Mouse (Mus musculus) ES-Bruce4 (cell line): Measurements from ENCODE around the gene Pdcd2l. TPM values are rescaled to one million over a fixed set of nuclear protein-coding genes. Genes with fewer than 3 reads are reported as not detected.

Experiments used
- H3K27ac ChIP-seq: 2 replicates; pipeline ENCODE4 v1.5.1; 2012; ENCODE audit warnings: low read length, inconsistent platforms; ENCODE audit not compliant: insufficient read depth
- H3K27me3 ChIP-seq: 2 replicates; pipeline ENCODE4 v1.6.1; 2012; ENCODE audit warnings: mild to moderate bottlenecking, low read length, inconsistent platforms; ENCODE audit not compliant: control insufficient read depth, poor library complexity, insufficient read depth, severe bottlenecking
- H3K36me3 ChIP-seq: 2 replicates; pipeline ENCODE4 v1.6.1; 2012; ENCODE audit warnings: inconsistent platforms, mild to moderate bottlenecking, low read length, moderate library complexity; ENCODE audit not compliant: control insufficient read depth, poor library complexity, insufficient read depth, severe bottlenecking
- H3K4me1 ChIP-seq: one replicate; pipeline ENCODE4 v1.8.1; 2011; ENCODE audit warnings: low read length; ENCODE audit not compliant: control insufficient read depth, insufficient read depth
- H3K4me3 ChIP-seq: 2 replicates; pipeline ENCODE4 v1.5.1; 2011; ENCODE audit warnings: low read depth, mild to moderate bottlenecking, low read length
- H3K9ac ChIP-seq: 2 replicates; pipeline ENCODE4 v1.6.1; 2012; ENCODE audit warnings: low read depth, mild to moderate bottlenecking, inconsistent platforms; ENCODE audit not compliant: poor library complexity, severe bottlenecking
- H3K9me3 ChIP-seq: replicated peaks from 2 replicates; pipeline ENCODE4 v1.6.1; 2012; ENCODE audit warnings: mild to moderate bottlenecking, low read length, inconsistent platforms; ENCODE audit not compliant: control insufficient read depth, poor library complexity, insufficient read depth, severe bottlenecking
- CTCF ChIP-seq: IDR thresholded peaks from one replicate; pipeline ENCODE4 v1.8.1; 2011; ENCODE audit warnings: low read depth, low read length
- EP300 ChIP-seq: IDR thresholded peaks from 2 replicates; pipeline ENCODE4 v1.6.1; 2011; ENCODE audit warnings: low read depth, low read length; ENCODE audit not compliant: insufficient read depth
- POLR2A ChIP-seq: IDR thresholded peaks from one replicate; pipeline ENCODE4 v1.8.1; 2011; ENCODE audit warnings: low read length; ENCODE audit not compliant: insufficient read depth
- polyA plus RNA-seq: library from polyadenylated mRNA; stranded (reverse); fragments of >200 nt; gene quantifications from 2 replicates; pipeline ENCODE4 v1.2.4, GENCODE M21; 2011; ENCODE audit warnings: low read depth; ENCODE audit not compliant: missing spikeins, insufficient read depth, insufficient read length

Gene Pdcd2l
- polyA plus RNA-seq, 1 experiment, result 37.5 TPM

- Histone ChIP-seq H3K9ac (peak overlapping the region; percentile 37; the same call in 1 of the 2 replicates), H3K9me3 (no peaks in the 10 kb centered on the region), H3K4me1 (no peaks in the 10 kb centered on the region), H3K27me3 (no peaks in the 10 kb centered on the region), H3K4me3 (peak overlapping the region; percentile 40; the same call in 1 of the 2 replicates), H3K36me3 (peaks cover 32% of the 10 kb centered on the region), H3K27ac (peak overlapping the region; percentile 7; the same call in 1 of the 2 replicates)
- TF ChIP-seq POLR2A (no peak), CTCF (peak; percentile 86), EP300 (0 out of 2 replicates have a peak, but pooled peaks have one; percentile 29)
Measured at GRCm38 (mm10) chr7:34166850-34167249, 29.6 kb downstream of the Pdcd2l start.

DNA sequence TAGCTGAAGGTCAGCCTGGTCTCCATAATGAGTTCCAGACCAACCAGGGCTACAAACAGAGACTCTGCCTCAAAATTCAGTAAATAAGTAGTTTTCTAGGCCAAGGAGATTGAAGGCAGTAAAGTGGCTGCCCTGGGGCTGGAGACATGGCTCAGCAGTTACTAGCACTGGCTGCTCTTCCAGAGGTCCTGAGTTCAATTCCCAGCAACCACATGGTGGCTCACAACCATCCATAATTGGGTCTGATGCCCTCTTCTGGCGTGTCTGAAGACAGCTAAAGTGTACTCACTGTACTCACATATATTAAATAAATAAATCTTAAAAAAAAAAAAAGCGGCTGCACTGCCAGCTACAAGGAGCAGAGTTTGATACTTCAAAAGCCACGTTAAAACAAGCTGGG lies 30.5 kb downstream of the Pdcd2l start:
- no peak for TF ChIP-seq EP300
- TF ChIP-seq CTCF, result peak; percentile 15
- H3K27me3 ChIP-seq, result no peaks in the 10 kb centered on the region
- H3K4me1 ChIP-seq, result no peaks in the 10 kb centered on the region
- peak overlapping the region; percentile 37 for H3K9ac ChIP-seq
- H3K27ac ChIP-seq, result peak overlapping the region; percentile 7
- H3K9me3 ChIP-seq, result no peaks in the 10 kb centered on the region
- H3K36me3 ChIP-seq, result peaks cover 41% of the 10 kb centered on the region
- peak overlapping the region; percentile 40 for H3K4me3 ChIP-seq

- 0 out of 2 replicates have a peak overlapping the region, but pooled peaks have one; percentile 30 for H3K27ac ChIP-seq
- TF ChIP-seq CTCF (no peak), POLR2A (no peak), EP300 (no peak)
- no peaks in the 10 kb centered on the region for H3K27me3 ChIP-seq
- no peaks in the 10 kb centered on the region for H3K9me3 ChIP-seq
- H3K9ac ChIP-seq, result no peak overlapping the region
- no peaks in the 10 kb centered on the region for H3K4me1 ChIP-seq
- H3K4me3 ChIP-seq, result no peak overlapping the region
- peaks cover 52% of the 10 kb centered on the region for H3K36me3 ChIP-seq
Measured at GRCm38 (mm10) chr7:34164671-34165070, 31.8 kb downstream of the Pdcd2l start.

- no peak for TF ChIP-seq CTCF
- no peak for TF ChIP-seq EP300
- no peak for TF ChIP-seq POLR2A
- Histone ChIP-seq H3K36me3 (peaks cover 93% of the 10 kb centered on the region), H3K9ac (no peak overlapping the region), H3K4me3 (no peak overlapping the region), H3K27ac (0 out of 2 replicates have a peak overlapping the region, but pooled peaks have one; percentile 48), H3K4me1 (no peaks in the 10 kb centered on the region), H3K27me3 (no peaks in the 10 kb centered on the region), H3K9me3 (no peaks in the 10 kb centered on the region)
Measured at GRCm38 (mm10) chr7:34159167-34159566, 37.3 kb downstream of the Pdcd2l start.

GRCm38 (mm10) chr7:34157994-34158393 lies 38.5 kb downstream of the Pdcd2l start:
- H3K27me3 ChIP-seq, result no peaks in the 10 kb centered on the region
- H3K36me3 ChIP-seq, result peaks cover 93% of the 10 kb centered on the region
- no peak overlapping the region for H3K27ac ChIP-seq
- TF ChIP-seq EP300, result no peak
- no peak for TF ChIP-seq POLR2A
- no peak for TF ChIP-seq CTCF
- no peaks in the 10 kb centered on the region for H3K4me1 ChIP-seq
- no peak overlapping the region for H3K9ac ChIP-seq
- no peak overlapping the region for H3K4me3 ChIP-seq
- H3K9me3 ChIP-seq, result no peaks in the 10 kb centered on the region

DNA sequence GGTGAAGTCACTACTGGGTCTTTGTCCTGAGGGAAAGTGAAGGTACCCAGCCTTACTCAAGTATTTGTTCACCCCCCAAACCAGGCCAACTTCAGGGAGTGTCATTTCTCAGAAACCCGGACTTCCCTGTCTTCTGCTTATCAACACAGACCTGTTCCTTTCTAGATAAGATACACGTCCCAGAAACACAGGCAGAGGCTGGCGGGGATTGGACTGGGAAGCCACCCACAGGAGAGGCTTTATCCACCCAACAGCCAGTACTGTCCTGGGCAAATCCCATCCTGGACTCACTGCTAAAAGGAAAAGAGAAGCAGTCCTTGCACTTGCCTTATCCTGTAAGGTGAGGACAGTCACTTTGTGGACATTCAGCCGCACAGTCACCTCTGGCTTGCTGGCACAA lies 49.3 kb downstream of the Pdcd2l start:
- Histone ChIP-seq H3K4me1 (no peaks in the 10 kb centered on the region), H3K27ac (no peak overlapping the region), H3K27me3 (no peaks in the 10 kb centered on the region), H3K36me3 (peaks cover 92% of the 10 kb centered on the region), H3K9me3 (peaks cover 4% of the 10 kb centered on the region), H3K9ac (no peak overlapping the region), H3K4me3 (no peak overlapping the region)
- no peak for TF ChIP-seq EP300
- no peak for TF ChIP-seq CTCF
- no peak for TF ChIP-seq POLR2A
